Mouse (Mus musculus) liver, embryonic 12.5 days (tissue): ENCODE data around the gene Asb17. TPM values are rescaled to one million over a fixed set of nuclear protein-coding genes. Genes with fewer than 3 reads are reported as not detected.
A peak's percentile ranks its signal among the peaks of the same experiment; 100 is the strongest.

Experiments used
- ATAC-seq: fragments of 200-750 bp; cut with Nextera tagmentation; 2 replicates; pipeline ENCODE4 v1.8.0; 2017; ENCODE audit warnings: moderate number of reproducible peaks, mild to moderate bottlenecking, moderate library complexity
- H3K27ac ChIP-seq: fragments of 300-500 bp; sonication (generic); 2 replicates; pipeline ENCODE4 v1.5.1; 2016; ENCODE audit warnings: mild to moderate bottlenecking
- H3K27me3 ChIP-seq: fragments of 300-500 bp; sonication (generic); replicated peaks from 2 replicates; pipeline ENCODE4 v1.6.1; 2016; ENCODE audit warnings: mild to moderate bottlenecking, moderate library complexity
- H3K36me3 ChIP-seq: fragments of 300-500 bp; sonication (generic); 2 replicates; pipeline ENCODE4 v1.6.1; 2016; ENCODE audit warnings: mild to moderate bottlenecking, moderate library complexity
- H3K4me1 ChIP-seq: fragments of 300-500 bp; sonication (generic); 2 replicates; pipeline ENCODE4 v1.6.1; 2016
- H3K4me2 ChIP-seq: fragments of 300-500 bp; sonication (generic); 2 replicates; pipeline ENCODE4 v1.6.1; 2016; ENCODE audit warnings: mild to moderate bottlenecking, moderate library complexity
- H3K4me3 ChIP-seq: fragments of 300-500 bp; sonication (generic); 2 replicates; pipeline ENCODE4 v1.5.1; 2016; ENCODE audit warnings: mild to moderate bottlenecking, moderate library complexity
- H3K9ac ChIP-seq: fragments of 300-500 bp; sonication (generic); 2 replicates; pipeline ENCODE4 v1.6.1; 2016; ENCODE audit warnings: mild to moderate bottlenecking, moderate library complexity
- H3K9me3 ChIP-seq: fragments of 300-500 bp; sonication (generic); replicated peaks from 2 replicates; pipeline ENCODE4 v1.6.1; 2016; ENCODE audit warnings: mild to moderate bottlenecking, moderate library complexity
- WGBS: fragments of 180-500 bp; shearing (Covaris S2); methylation state at CpG from one replicate; pipeline ENCODE4 v1.1.7; 2016; ENCODE audit not compliant: insufficient replicate concordance; 5-methylcytosine and 5-hydroxymethylcytosine counted together
- polyA plus RNA-seq: library from polyadenylated mRNA; unstranded; fragments of >200 nt; fragmentation: Nextera tagmentation; extraction: Ambion mirVana; gene quantifications from 2 replicates; pipeline ENCODE4 v1.2.1, GENCODE M21; 2016

Gene Asb17
- 5.3 and 6.4 TPM in 2 replicates for polyA plus RNA-seq

- H3K4me2 ChIP-seq: no peak within 1 kb of the TSS
- no peaks in the 10 kb centered on the region for H3K27me3 ChIP-seq
- H3K4me3 ChIP-seq: no peak within 1 kb of the TSS
- no peaks in the 10 kb centered on the region for H3K36me3 ChIP-seq
- H3K9me3 ChIP-seq: no peaks in the 10 kb centered on the region
- H3K9ac ChIP-seq: 0 out of 2 replicates have a peak within 1 kb of the TSS, but pooled peaks have one; percentile 8
- no peak for ATAC-seq
- 0 out of 2 replicates have a peak within 1 kb of the TSS, but pooled peaks have one; percentile 29 for H3K27ac ChIP-seq
- peaks cover 52% of the 10 kb centered on the region for H3K4me1 ChIP-seq
- 83% methylated on average over 10 of the region's 10 CpGs for WGBS
Measured at GRCm38 (mm10) chr3:153844030-153844429, at the start of gene Asb17. Gene Asb17, plus strand, starts transcription at chr3:153844209.

GRCm38 (mm10) chr3:153797574-153797973 lies 46.4 kb upstream of the Asb17 start:
- 22% methylated on average over 7 of the region's 7 CpGs for WGBS
- ATAC-seq: no peak
- H3K27me3 ChIP-seq: no peaks in the 10 kb centered on the region
- no peaks in the 10 kb centered on the region for H3K36me3 ChIP-seq
- peaks cover 80% of the 10 kb centered on the region for H3K4me1 ChIP-seq
- peak overlapping the region; percentile 91 for H3K27ac ChIP-seq
- H3K4me3 ChIP-seq: no peak overlapping the region
- H3K9ac ChIP-seq: peak overlapping the region; percentile 25; the same call in 1 of the 2 replicates
- H3K4me2 ChIP-seq: no peak overlapping the region
- H3K9me3 ChIP-seq: no peaks in the 10 kb centered on the region

- H3K9ac ChIP-seq: no peak overlapping the region
Measured at GRCm38 (mm10) chr3:153799603-153800002, 44.4 kb upstream of the Asb17 start.

GRCm38 (mm10) chr3:153800690-153801089 lies 43.3 kb upstream of the Asb17 start:
- no peaks in the 10 kb centered on the region for H3K9me3 ChIP-seq
- H3K4me3 ChIP-seq: no peak overlapping the region
- peak overlapping the region; percentile 56 for H3K9ac ChIP-seq
- H3K27ac ChIP-seq: peak overlapping the region; percentile 91
- H3K36me3 ChIP-seq: no peaks in the 10 kb centered on the region
- no peaks in the 10 kb centered on the region for H3K27me3 ChIP-seq
- peak; percentile 78 for ATAC-seq
- 37% methylated on average over 5 of the region's 5 CpGs for WGBS
- H3K4me1 ChIP-seq: peaks cover 84% of the 10 kb centered on the region
- peak overlapping the region; percentile 46 for H3K4me2 ChIP-seq

More at GRCm38 (mm10) chr3:153799603-153800002, 44.4 kb upstream of the Asb17 start:
- Histone ChIP-seq H3K36me3 (no peaks in the 10 kb centered on the region), H3K27ac (peak overlapping the region; percentile 91), H3K4me3 (no peak overlapping the region), H3K9me3 (no peaks in the 10 kb centered on the region), H3K4me2 (no peak overlapping the region), H3K4me1 (peaks cover 81% of the 10 kb centered on the region), H3K27me3 (no peaks in the 10 kb centered on the region)
- 90% methylated on average over 11 of the region's 11 CpGs for WGBS
- ATAC-seq: no peak

GRCm38 (mm10) chr3:153801541-153801940 lies 42.5 kb upstream of the Asb17 start:
- ATAC-seq: no peak
- H3K4me3 ChIP-seq: no peak overlapping the region
- H3K9ac ChIP-seq: peak overlapping the region; percentile 56; the same call in 1 of the 2 replicates
- H3K27ac ChIP-seq: peak overlapping the region; percentile 91
- WGBS: 58% methylated on average over 6 of the region's 6 CpGs
- no peaks in the 10 kb centered on the region for H3K9me3 ChIP-seq
- no peaks in the 10 kb centered on the region for H3K27me3 ChIP-seq
- H3K36me3 ChIP-seq: no peaks in the 10 kb centered on the region
- peaks cover 92% of the 10 kb centered on the region for H3K4me1 ChIP-seq
- H3K4me2 ChIP-seq: no peak overlapping the region

GRCm38 (mm10) chr3:153802640-153803039 lies 41.4 kb upstream of the Asb17 start:
- H3K4me1 ChIP-seq: peaks cover 99% of the 10 kb centered on the region
- H3K36me3 ChIP-seq: no peaks in the 10 kb centered on the region
- peak; percentile 91 for ATAC-seq
- H3K4me2 ChIP-seq: peak overlapping the region; percentile 42
- peak overlapping the region; percentile 55 for H3K9ac ChIP-seq
- no peaks in the 10 kb centered on the region for H3K27me3 ChIP-seq
- 42% methylated on average over 5 of the region's 5 CpGs for WGBS
- H3K4me3 ChIP-seq: no peak overlapping the region
- H3K9me3 ChIP-seq: no peaks in the 10 kb centered on the region
- H3K27ac ChIP-seq: peak overlapping the region; percentile 91

GRCm38 (mm10) chr3:153804032-153804431 lies 40.0 kb upstream of the Asb17 start:
- Histone ChIP-seq H3K27me3 (no peaks in the 10 kb centered on the region), H3K9ac (no peak overlapping the region), H3K4me3 (no peak overlapping the region), H3K36me3 (no peaks in the 10 kb centered on the region), H3K9me3 (no peaks in the 10 kb centered on the region), H3K27ac (peak overlapping the region; percentile 91), H3K4me2 (no peak overlapping the region), H3K4me1 (peaks cover 96% of the 10 kb centered on the region)
- WGBS: 74% methylated on average over 7 of the region's 7 CpGs
- no peak for ATAC-seq

GRCm38 (mm10) chr3:153806077-153806772 lies 37.8 kb upstream of the Asb17 start:
- Histone ChIP-seq H3K36me3 (no peaks in the 10 kb centered on the region), H3K27ac (peak overlapping the region; percentile 88), H3K9me3 (no peaks in the 10 kb centered on the region), H3K4me3 (no peak overlapping the region), H3K4me1 (peaks cover 83% of the 10 kb centered on the region), H3K27me3 (no peaks in the 10 kb centered on the region), H3K9ac (peak overlapping the region; percentile 47), H3K4me2 (peak overlapping the region; percentile 28; the same call in 1 of the 2 replicates)
- ATAC-seq: peak; percentile 17
- 41% methylated on average over 14 of the region's 14 CpGs for WGBS

GRCm38 (mm10) chr3:153806773-153807443 lies 37.1 kb upstream of the Asb17 start:
- Histone ChIP-seq H3K9me3 (no peaks in the 10 kb centered on the region), H3K27ac (peak overlapping the region; percentile 88), H3K36me3 (no peaks in the 10 kb centered on the region), H3K9ac (peak overlapping the region; percentile 47), H3K4me2 (no peak overlapping the region; the same call in 1 of the 2 replicates), H3K4me3 (no peak overlapping the region), H3K27me3 (no peaks in the 10 kb centered on the region), H3K4me1 (peaks cover 76% of the 10 kb centered on the region)
- peak; percentile 20 for ATAC-seq
- WGBS: 79% methylated on average over 9 of the region's 9 CpGs

GRCm38 (mm10) chr3:153807444-153808149 lies 36.4 kb upstream of the Asb17 start:
- WGBS: 56% methylated on average over 9 of the region's 9 CpGs
- Histone ChIP-seq H3K27ac (peak overlapping the region; percentile 88), H3K4me3 (no peak overlapping the region), H3K9ac (peak overlapping the region; percentile 47), H3K4me2 (peak overlapping the region; percentile 54), H3K36me3 (no peaks in the 10 kb centered on the region), H3K9me3 (no peaks in the 10 kb centered on the region), H3K4me1 (peaks cover 69% of the 10 kb centered on the region), H3K27me3 (no peaks in the 10 kb centered on the region)
- peak; percentile 92 for ATAC-seq

- H3K27ac ChIP-seq: peak overlapping the region; percentile 88
- 88% methylated on average over 13 of the region's 13 CpGs for WGBS
- ATAC-seq: no peak
Measured at GRCm38 (mm10) chr3:153808406-153808805, 35.6 kb upstream of the Asb17 start.

More at GRCm38 (mm10) chr3:153808406-153808805, 35.6 kb upstream of the Asb17 start:
- Histone ChIP-seq H3K4me1 (peaks cover 61% of the 10 kb centered on the region), H3K9me3 (no peaks in the 10 kb centered on the region), H3K27me3 (no peaks in the 10 kb centered on the region), H3K36me3 (no peaks in the 10 kb centered on the region), H3K4me3 (no peak overlapping the region), H3K9ac (peak overlapping the region; percentile 47), H3K4me2 (peak overlapping the region; percentile 54)
